Comparison of ENCODE assay signal across 23 mouse cellular contexts in genomic region chr10:63282846-63283245, GRCm38 (mm10). TPM values are rescaled to one million over a fixed set of nuclear protein-coding genes. Genes with fewer than 3 reads are reported as not detected.
DNase-seq lines count a peak whose midpoint lies in the region; ATAC-seq lines count a peak whose summit lies in the region.
"Had no signal": no experiment of that assay in that cellular context is flagged by ENCODE, and none has a peak within 500 bp of the region (broad histone marks: within the 10 kb centered on the region; RNA-seq: fewer than 3 reads in every experiment).

No protein-coding gene starts in this region.

- ATAC-seq in kidney, embryonic 14.5 days (ENCODE audit: low FRiP score, low TSS enrichment) = no peak
- no peak for ATAC-seq in liver, embryonic 13.5 days (ENCODE audit: low read depth)
- no peak for ATAC-seq in neural tube, embryonic 15.5 days (ENCODE audit: low FRiP score)
- ATAC-seq: CD4-positive, CD25-positive, alpha-beta regulatory T cell, adult 4 months; forebrain, embryonic 16.5 days had no signal

- H3K4me3 ChIP-seq in kidney, embryonic 14.5 days (ENCODE audit: low read length) = no peak overlapping the region
- no peak overlapping the region for H3K4me3 ChIP-seq in liver, embryonic 13.5 days (replicated peaks)
- no peak overlapping the region for H3K4me3 ChIP-seq in neural tube, embryonic 15.5 days (replicated peaks)
- H3K4me3 ChIP-seq: embryonic facial prominence, embryonic 12.5 days; heart, embryonic 15.5 days had no signal

- H3K4me1 ChIP-seq in kidney, embryonic 14.5 days (ENCODE audit: control insufficient read depth, insufficient read depth, low read length) = no peaks in the 10 kb centered on the region
- H3K4me1 ChIP-seq in liver, embryonic 13.5 days (replicated peaks) = peaks cover 47% of the 10 kb centered on the region
- H3K4me1 ChIP-seq in neural tube, embryonic 15.5 days = no peaks in the 10 kb centered on the region
- H3K4me1 ChIP-seq: embryonic facial prominence, embryonic 12.5 days; heart, embryonic 15.5 days had no signal

- DNase-seq in kidney, adult 11 months = peak; percentile 36
- no peak for DNase-seq in kidney, postnatal 4 days
- peak; percentile 76 for DNase-seq in kidney, adult 9 months
- DNase-seq in kidney, postnatal 14 days = peak; percentile 17
- no peak for DNase-seq in liver, embryonic 13.5 days
- DNase-seq in urinary bladder, postnatal 25 days (ENCODE audit: low spot score) = no peak
- DNase-seq: adrenal gland, adult 8-10 months; adrenal gland, postnatal 36 days; B cell, adult 2 months; cerebellum, adult 11-12 months; cerebellum, adult 9-10 months; cerebellum, postnatal 25 days; gastrocnemius, postnatal 10 days; heart, adult 18-20 months; heart, postnatal 14 days had no signal

- H3K27me3 ChIP-seq in kidney, embryonic 14.5 days (ENCODE audit: control insufficient read depth, insufficient read depth, low read length) = no peaks in the 10 kb centered on the region
- no peaks in the 10 kb centered on the region for H3K27me3 ChIP-seq in liver, embryonic 13.5 days
- no peaks in the 10 kb centered on the region for H3K27me3 ChIP-seq in neural tube, embryonic 15.5 days (replicated peaks)
- H3K27me3 ChIP-seq: embryonic facial prominence, embryonic 12.5 days; heart, embryonic 15.5 days had no signal

- 82% methylated on average over 7 of the region's 7 CpGs for WGBS in kidney, embryonic 14.5 days
- WGBS in liver, embryonic 13.5 days (ENCODE audit: insufficient replicate concordance) = 83% methylated on average over 7 of the region's 7 CpGs
- 87% methylated on average over 7 of the region's 7 CpGs for WGBS in neural tube, embryonic 15.5 days

- no peak overlapping the region for H3K4me2 ChIP-seq in kidney, embryonic 14.5 days (replicated peaks; ENCODE audit: low read depth, low read length)
- H3K4me2 ChIP-seq in liver, embryonic 13.5 days = peak overlapping the region; percentile 12; the same call in 1 of the 2 replicates
- H3K4me2 ChIP-seq in neural tube, embryonic 15.5 days = no peak overlapping the region
- H3K4me2 ChIP-seq: embryonic facial prominence, embryonic 12.5 days; heart, embryonic 11.5 days; heart, embryonic 15.5 days had no signal

- peaks cover 59% of the 10 kb centered on the region for H3K36me3 ChIP-seq in kidney, embryonic 14.5 days (ENCODE audit: control insufficient read depth, insufficient read depth, low read length)
- H3K36me3 ChIP-seq in liver, embryonic 13.5 days = peaks cover 71% of the 10 kb centered on the region
- peaks cover 49% of the 10 kb centered on the region for H3K36me3 ChIP-seq in neural tube, embryonic 15.5 days

- no peak overlapping the region for H3K9ac ChIP-seq in kidney, embryonic 14.5 days (ENCODE audit: low read depth, low read length)
- no peak overlapping the region for H3K9ac ChIP-seq in liver, embryonic 13.5 days
- no peak overlapping the region for H3K9ac ChIP-seq in neural tube, embryonic 15.5 days (replicated peaks)
- H3K9ac ChIP-seq: embryonic facial prominence, embryonic 12.5 days; heart, embryonic 15.5 days had no signal

- no peak overlapping the region for H3K27ac ChIP-seq in kidney, embryonic 14.5 days (ENCODE audit: low read depth, low read length)
- H3K27ac ChIP-seq in liver, embryonic 13.5 days = peak overlapping the region; percentile 67
- no peak overlapping the region for H3K27ac ChIP-seq in neural tube, embryonic 15.5 days (replicated peaks)
- H3K27ac ChIP-seq: embryonic facial prominence, embryonic 12.5 days; heart, embryonic 15.5 days had no signal

- no peaks in the 10 kb centered on the region for H3K9me3 ChIP-seq in kidney, embryonic 14.5 days (ENCODE audit: control insufficient read depth, low read length)
- H3K9me3 ChIP-seq in liver, embryonic 13.5 days (replicated peaks) = no peaks in the 10 kb centered on the region
- no peaks in the 10 kb centered on the region for H3K9me3 ChIP-seq in neural tube, embryonic 15.5 days (replicated peaks)
- H3K9me3 ChIP-seq: embryonic facial prominence, embryonic 12.5 days; G1E; heart, embryonic 15.5 days had no signal

RNA-seq across cellular contexts. Expression of gene Herc4, which starts 39.2 kb away (rescaled TPM):
- 36.7 and 53.8 TPM in 2 replicates for polyA plus RNA-seq in kidney, embryonic 14.5 days (2014; fragmentation: Nextera tagmentation; extraction: Ambion mirVana)
- polyA plus RNA-seq in liver, embryonic 13.5 days (2015; fragmentation: Nextera tagmentation; extraction: Ambion mirVana) = 23.9 and 30.0 TPM in 2 replicates
- 23.7 and 27.0 TPM in 2 replicates for polyA plus RNA-seq in neural tube, embryonic 15.5 days (2015; fragmentation: Nextera tagmentation; extraction: Ambion mirVana)

Comparison
In these comparisons a context has a peak if more than half of its experiments do, and no peak if none do; other contexts are left out.
1. DNase-seq: peak in kidney, adult 11 months (single experiment), kidney, adult 9 months (single experiment) and kidney, postnatal 14 days (single experiment); none in kidney, postnatal 4 days (0 of 2), liver, embryonic 13.5 days (single experiment) and urinary bladder, postnatal 25 days (single experiment).